Mouse (Mus musculus) E14TG2a.4 (cell line): ENCODE data around the gene Car10.

Experiments used
- CTCF ChIP-seq: conservative IDR thresholded peaks from 2 replicates; pipeline ENCODE4 v1.5.1; 2014; ENCODE audit warnings: low read length
- NANOG ChIP-seq: IDR thresholded peaks from 2 replicates; pipeline ENCODE4 v1.6.1; 2014; ENCODE audit warnings: borderline replicate concordance, low read length, mixed read lengths
- POU5F1 ChIP-seq: IDR thresholded peaks from 2 replicates; pipeline ENCODE4 v1.6.1; 2014; ENCODE audit warnings: low read length, borderline replicate concordance

- TF ChIP-seq CTCF, result no peak
- no peak for TF ChIP-seq POU5F1
- no peak for TF ChIP-seq NANOG
These were observed 342.6 kb downstream of the Car10 start for GRCm38 (mm10) chr11:93440466-93440865.
